Mouse (Mus musculus) brain, embryonic 18.5 days (tissue): ENCODE data around the gene Ceacam20.
A peak's percentile ranks its signal among the peaks of the same experiment; 100 is the strongest.
"Not testable (repeated sequence)": the region's sequence is repeated elsewhere in the genome, so short reads cannot be mapped to it uniquely, and the experiment has no call there.

Experiments used
- DNase-seq: peaks from one replicate; pipeline ENCODE4 v3.0.0-alpha.2; 2012; ENCODE audit warnings: low read depth, low spot score

The Ceacam20 gene

GRCm38 (mm10) chr7:19964985-19965579 lies at the start of gene Ceacam20:
Ceacam20 (plus strand) TSS chr7:19965412.
- no peak for DNase-seq

GRCm38 (mm10) chr7:19920166-19920505 lies 45.1 kb upstream of the Ceacam20 start:
- DNase-seq, result no peak

- DNase-seq, result peak; percentile 55
Measured at GRCm38 (mm10) chr7:19920506-19921261, 44.5 kb upstream of the Ceacam20 start, which contains the start of gene Pvr. Pvr (minus strand) TSS chr7:19921160.

DNA sequence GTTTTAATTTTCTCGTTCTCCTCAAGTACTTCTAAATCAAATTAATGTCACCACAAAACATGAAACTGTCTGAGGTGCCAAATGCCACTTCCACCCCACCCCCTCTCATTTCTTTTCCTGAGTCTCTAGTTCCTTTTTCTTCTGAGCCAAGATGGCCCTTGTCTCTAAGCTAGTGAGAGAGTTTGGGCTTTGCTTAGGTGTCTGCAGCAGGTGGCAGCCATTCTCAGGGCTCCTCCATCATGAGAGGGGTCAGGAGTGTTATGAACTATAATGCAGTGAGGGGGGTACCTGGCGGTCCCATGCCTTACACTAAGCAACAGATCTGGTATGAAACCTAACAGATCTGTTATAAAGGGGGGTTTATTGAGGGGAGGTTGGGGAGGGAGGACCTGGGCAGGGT lies 41.9 kb upstream of the Ceacam20 start:
- DNase-seq, result no peak

- no peak for DNase-seq
Measured at GRCm38 (mm10) chr7:19923797-19924196, 41.4 kb upstream of the Ceacam20 start.

GRCm38 (mm10) chr7:19925376-19925775 lies 39.8 kb upstream of the Ceacam20 start:
- no peak for DNase-seq

DNA sequence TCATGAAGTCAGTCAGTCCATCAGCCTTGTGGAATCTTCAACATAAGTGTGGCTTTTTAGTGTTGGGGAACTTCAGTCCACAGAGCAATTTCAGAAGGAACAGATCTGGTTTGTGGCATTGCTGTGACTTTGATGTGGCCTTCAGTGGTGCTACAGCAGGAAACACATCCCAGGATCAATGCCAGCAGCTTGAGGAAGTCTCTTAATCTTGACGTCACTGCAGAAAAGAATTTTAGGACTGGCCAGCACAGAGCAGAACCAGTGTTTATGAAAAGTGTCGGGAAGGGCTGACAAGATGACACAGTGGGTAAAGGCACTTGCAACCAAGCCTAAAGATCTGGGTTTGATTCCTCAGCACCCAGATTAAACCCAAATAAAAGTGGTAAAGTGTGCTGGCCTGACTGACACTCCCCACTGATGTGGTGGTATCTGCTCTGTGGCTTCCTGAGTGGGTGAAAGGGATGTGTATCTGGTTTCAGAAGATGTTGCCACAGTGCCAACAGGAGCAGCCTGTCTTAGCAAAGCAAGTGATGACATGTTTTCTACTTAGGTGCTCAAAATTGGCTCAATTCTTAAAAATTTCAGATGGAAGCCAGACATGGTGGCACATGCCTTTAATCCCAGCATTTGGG lies 38.2 kb upstream of the Ceacam20 start:
- no peak for DNase-seq

GRCm38 (mm10) chr7:19928486-19928885 lies 36.7 kb upstream of the Ceacam20 start:
- DNase-seq, result no peak

DNA sequence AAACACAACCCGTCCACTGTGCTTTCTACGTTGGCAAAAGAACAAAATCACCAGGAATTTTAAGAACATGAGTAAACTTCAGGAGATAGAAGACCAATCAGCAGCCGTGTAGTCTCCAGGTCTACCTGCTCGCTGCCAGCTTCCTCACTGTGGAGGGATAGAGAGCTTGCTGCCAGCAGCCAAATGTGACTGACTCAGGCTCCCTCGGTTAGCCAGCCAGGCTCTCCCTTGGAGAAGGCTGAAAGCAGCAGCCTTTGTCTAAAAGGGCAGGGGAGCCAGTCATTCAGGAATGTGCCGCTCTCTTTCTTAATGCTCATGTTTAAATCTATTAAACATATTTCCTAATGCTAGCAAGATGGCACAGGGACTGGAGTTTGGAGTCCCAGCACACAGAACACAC lies 34.7 kb upstream of the Ceacam20 start:
- not testable (repeated sequence) for DNase-seq

DNA sequence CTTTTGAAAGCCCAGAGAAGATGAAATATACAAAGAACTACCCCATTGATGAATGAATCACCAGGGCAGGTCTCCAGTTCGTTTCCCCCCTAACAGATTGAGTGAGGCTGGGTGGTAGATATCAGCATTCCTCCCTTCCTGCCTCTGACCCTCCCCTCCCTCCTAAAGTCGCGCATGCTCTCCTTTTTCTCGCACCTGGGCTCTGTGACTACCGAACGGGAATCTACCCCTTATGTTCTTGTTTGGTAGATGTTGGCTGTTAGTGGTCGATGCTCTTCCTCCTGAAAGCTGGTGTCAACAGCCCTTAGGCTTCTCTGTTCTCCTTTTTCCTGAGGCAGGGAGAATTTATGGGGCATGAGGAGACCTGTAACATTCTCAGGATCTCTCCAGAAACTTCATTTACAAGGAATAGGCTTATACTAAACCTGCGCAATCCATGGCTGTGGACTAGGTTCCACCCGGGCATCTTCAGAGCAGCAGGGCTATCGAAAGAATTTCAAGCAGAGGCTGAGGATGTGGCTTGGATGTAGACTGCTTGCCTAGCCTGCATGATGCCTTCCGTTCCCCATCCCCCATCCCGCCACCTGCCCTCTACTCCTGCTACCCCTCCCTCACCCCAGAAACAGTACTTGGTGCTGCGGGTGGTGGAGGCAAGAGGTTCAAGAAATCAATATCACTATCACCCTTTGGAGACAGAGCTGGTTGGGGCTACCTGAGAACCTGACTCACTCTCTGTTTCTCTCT lies 32.9 kb upstream of the Ceacam20 start:
- no peak for DNase-seq

DNA sequence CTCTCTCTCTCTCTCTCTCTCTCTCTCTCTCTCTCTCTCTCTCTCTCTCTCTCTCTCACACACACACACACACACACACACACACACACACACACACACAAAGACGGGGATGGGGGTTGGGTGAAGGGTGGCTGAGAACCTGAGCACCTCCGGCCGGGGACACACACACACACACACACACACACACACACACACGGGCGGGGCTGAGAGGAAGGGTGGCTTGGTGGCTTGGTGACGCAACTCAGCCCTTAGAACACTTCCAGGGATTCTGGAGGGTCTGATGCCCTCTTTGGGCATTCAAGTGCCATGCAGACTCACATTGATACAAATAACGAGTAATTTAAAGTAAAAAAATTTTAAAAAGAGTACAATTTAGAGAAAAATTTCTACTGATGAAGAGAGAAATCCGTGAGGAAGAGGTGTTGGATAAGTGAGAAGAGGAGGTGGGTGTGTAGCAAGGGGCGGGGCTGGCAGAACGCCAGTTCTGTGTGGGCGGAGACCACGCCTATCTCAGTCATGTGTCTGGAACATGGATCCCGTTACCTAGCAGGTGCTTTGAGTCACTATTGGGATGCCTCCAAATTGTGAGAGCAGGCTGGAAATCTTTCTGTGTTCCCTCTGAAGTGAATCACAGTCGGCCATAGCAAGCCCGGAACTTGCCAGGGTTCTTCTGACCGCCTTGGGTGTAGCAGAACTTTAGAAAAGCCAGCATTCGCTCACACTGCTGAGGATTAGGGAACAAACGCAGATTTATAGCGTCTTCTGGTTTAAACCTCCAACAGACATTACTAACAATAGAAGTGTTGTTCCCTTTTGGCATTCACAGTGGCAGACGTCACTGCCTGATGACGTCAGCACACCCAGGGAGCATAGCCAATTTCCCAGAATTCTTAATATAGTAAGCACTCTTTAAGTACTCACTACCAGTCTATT lies 32.1 kb upstream of the Ceacam20 start:
- no peak for DNase-seq

DNA sequence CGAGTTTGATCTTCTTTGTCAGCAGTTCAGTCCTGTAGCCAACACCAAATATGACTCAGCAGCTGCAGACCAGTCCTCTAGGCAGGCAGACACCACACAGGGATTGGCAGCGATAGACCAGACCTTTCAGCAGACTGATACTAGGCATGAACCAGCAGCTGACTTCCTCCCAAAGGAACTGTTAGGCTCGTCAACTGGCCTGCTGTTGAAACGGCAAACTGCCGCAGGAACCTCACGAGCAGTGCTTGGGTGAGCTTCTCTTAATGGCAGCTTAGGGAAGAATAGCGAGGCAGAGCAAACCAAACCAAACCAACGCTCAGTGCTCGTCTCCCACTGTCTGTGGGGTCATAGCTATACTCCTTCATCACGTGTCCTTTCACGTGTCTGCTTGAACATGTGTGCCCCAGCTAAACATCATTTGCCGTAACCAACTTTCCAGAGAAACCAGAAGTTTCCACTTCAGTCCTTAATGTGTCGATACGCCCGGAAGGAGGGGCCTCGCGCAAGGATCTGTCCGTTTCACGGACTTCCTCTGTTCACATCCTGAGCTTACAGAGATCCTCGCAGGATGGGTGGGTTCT lies 30.0 kb upstream of the Ceacam20 start:
- no peak for DNase-seq

- no peak for DNase-seq
Measured at GRCm38 (mm10) chr7:19935961-19936360, 29.3 kb upstream of the Ceacam20 start.

DNA sequence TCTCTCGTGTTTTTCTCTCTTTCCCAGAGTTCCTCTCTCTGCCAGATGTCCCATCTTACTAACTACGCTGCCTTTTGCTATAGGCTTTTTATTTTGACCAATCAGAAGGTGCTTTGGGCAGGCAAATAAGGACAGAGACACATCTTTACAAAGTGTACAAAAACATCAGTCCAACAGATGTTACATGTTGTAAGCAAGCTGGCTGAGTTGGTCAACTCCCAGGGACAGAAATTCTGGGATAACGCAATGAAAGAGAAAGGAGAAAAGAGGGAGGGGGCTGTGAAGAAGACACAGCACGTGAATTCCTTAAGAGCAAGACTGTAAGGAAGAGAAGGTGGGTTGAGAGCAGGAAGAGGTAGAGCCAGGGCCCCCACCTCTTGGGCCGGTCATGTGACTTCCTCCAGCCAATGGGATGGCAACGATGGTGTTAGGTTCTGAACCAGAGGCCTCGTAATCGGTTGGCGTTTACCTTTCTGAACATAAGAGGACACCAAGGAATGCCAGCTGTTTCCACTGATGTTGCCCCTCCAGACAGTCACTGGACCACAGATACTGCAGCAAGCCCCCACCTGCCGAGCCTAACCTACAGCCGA lies 27.9 kb upstream of the Ceacam20 start:
- DNase-seq, result no peak

DNA sequence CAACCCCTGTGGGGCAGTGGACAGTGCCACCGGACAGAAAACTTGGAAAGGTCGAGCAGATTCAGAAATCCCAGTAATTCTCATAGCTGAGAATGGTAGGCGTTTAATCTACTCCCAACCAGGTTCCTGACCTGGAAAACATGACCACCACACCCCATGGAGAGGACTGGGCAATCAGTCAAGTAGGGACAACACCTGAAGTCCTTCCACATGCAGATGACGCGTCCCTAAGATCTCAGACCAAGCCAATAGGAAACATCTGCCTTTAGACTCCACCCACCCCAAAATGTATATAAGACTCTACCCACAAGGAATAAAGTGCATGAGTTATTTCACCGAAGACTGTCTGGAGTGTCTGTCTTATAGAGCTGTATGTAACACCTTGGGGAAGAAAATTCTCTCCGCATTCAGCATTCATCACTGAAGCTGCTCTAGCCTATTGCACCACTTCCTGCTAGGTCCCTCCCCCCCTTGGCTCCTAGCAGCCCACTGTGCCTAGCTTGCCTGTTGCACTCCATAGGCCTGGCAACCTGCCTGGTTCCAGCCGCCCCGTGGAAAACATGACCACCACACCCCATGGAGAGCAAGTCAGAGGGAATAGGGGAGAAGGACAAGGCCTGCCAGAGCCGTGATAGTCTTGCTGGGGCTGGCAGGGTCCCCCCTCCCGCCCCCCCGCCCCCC lies 25.5 kb upstream of the Ceacam20 start:
- no peak for DNase-seq

GRCm38 (mm10) chr7:19940256-19940655 lies 25.0 kb upstream of the Ceacam20 start:
- DNase-seq, result no peak

DNA sequence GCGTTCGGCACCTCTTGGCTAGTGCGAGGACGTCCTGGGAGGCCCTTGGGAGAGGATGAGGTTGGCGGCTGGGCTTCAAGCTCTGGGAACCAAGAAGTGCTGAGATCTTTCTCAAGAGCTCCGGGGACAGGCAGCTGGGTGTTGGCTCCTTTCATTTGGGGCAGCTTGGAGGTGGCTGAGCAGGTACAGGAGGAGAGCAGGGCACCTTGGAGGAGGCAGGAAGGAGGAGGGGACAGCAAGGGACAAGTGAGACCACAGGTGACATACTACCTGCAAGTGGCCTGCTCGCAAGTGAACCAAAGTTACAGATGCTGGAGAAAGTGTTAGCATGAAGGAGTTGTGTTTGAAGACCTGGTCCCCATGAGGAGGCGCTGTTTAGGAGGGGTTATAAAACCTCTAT lies 20.5 kb upstream of the Ceacam20 start:
- DNase-seq, result no peak

DNA sequence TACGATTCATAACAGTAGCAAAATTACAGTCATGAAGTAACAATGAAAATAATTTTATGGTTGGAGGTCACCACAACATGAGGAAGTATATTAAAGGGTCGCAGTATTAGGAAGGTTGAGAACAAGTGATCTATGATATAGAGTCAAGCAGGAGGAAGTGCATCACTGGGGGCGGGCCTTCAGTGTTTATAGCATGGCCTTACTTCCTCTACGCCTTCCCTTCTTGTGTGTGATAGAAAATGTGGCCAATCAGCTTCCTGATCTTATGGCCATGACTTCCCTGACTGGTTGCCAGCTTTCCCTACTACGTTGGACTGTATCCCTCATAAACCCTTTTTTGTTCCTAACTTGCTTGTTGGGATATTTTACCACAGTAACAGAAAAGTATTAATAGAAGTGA lies 20.0 kb upstream of the Ceacam20 start:
- DNase-seq, result no peak

- DNase-seq, result no peak
Measured at GRCm38 (mm10) chr7:19945821-19946515, 19.2 kb upstream of the Ceacam20 start.
